Mouse (Mus musculus) hindbrain, embryonic 16.5 days (tissue): Measurements from ENCODE around the gene Apobec1. TPM values are rescaled to one million over a fixed set of nuclear protein-coding genes. Genes with fewer than 3 reads are reported as not detected.
A peak's percentile ranks its signal among the peaks of the same experiment; 100 is the strongest.

Source experiments
- ATAC-seq: fragments of 200-750 bp; cut with Nextera tagmentation; 2 replicates; pipeline ENCODE4 v1.8.0; 2017; ENCODE audit warnings: moderate TSS enrichment, moderate library complexity
- H3K27ac ChIP-seq: fragments of 300-500 bp; sonication (generic); 2 replicates; pipeline ENCODE4 v1.5.1; 2014; ENCODE audit warnings: low read depth, mild to moderate bottlenecking, control low read depth, low read length, moderate library complexity
- H3K27me3 ChIP-seq: fragments of 300-500 bp; sonication (generic); replicated peaks from 2 replicates; pipeline ENCODE4 v1.6.1; 2014; ENCODE audit warnings: low read length; ENCODE audit not compliant: control insufficient read depth, insufficient read depth
- H3K36me3 ChIP-seq: fragments of 300-500 bp; sonication (generic); 2 replicates; pipeline ENCODE4 v1.6.1; 2014; ENCODE audit warnings: mild to moderate bottlenecking, low read length, moderate library complexity, mixed read lengths; ENCODE audit not compliant: control insufficient read depth, insufficient read depth
- H3K4me1 ChIP-seq: fragments of 300-500 bp; sonication (generic); 2 replicates; pipeline ENCODE4 v1.6.1; 2014; ENCODE audit warnings: low read depth, low read length; ENCODE audit not compliant: control insufficient read depth, insufficient read depth
- H3K4me2 ChIP-seq: fragments of 300-500 bp; sonication (generic); 2 replicates; pipeline ENCODE4 v1.6.1; 2014; ENCODE audit warnings: mild to moderate bottlenecking, low read length, control low read depth, moderate library complexity
- H3K4me3 ChIP-seq: fragments of 300-500 bp; sonication (generic); 2 replicates; pipeline ENCODE4 v1.5.1; 2014; ENCODE audit warnings: mild to moderate bottlenecking, low read length, control low read depth, moderate library complexity
- H3K9ac ChIP-seq: fragments of 300-500 bp; sonication (generic); 2 replicates; pipeline ENCODE4 v1.6.1; 2014; ENCODE audit warnings: low read depth, mild to moderate bottlenecking, control low read depth, low read length, moderate library complexity
- H3K9me3 ChIP-seq: fragments of 300-500 bp; sonication (generic); 2 replicates; pipeline ENCODE4 v1.6.1; 2014; ENCODE audit warnings: mild to moderate bottlenecking, low read length, moderate library complexity; ENCODE audit not compliant: control insufficient read depth
- WGBS: fragments of 180-500 bp; shearing (Covaris S2); extraction: QIAGEN DNeasy Blood & Tissue Kit; methylation state at CpG from one replicate; pipeline ENCODE4 v1.1.7; 2014; 5-methylcytosine and 5-hydroxymethylcytosine counted together
- polyA plus RNA-seq: library from polyadenylated mRNA; unstranded; fragments of >200 nt; fragmentation: Nextera tagmentation; extraction: Ambion mirVana; gene quantifications from 2 replicates; pipeline ENCODE4 v1.2.1, GENCODE M21; 2015

Apobec1 gene
- polyA plus RNA-seq, 1 experiment from 2014 or later: 1.3 TPM

GRCm38 (mm10) chr6:122608434-122609376, 6.5 kb upstream of the Apobec1 start:
- WGBS: 72% methylated on average over 10 of the region's 10 CpGs
- H3K36me3 ChIP-seq: no peaks in the 10 kb centered on the region
- H3K4me3 ChIP-seq: no peak overlapping the region
- H3K4me1 ChIP-seq: no peaks in the 10 kb centered on the region
- H3K27ac ChIP-seq: no peak overlapping the region
- H3K9me3 ChIP-seq: no peaks in the 10 kb centered on the region
- no peak overlapping the region for H3K4me2 ChIP-seq
- no peaks in the 10 kb centered on the region for H3K27me3 ChIP-seq
- H3K9ac ChIP-seq: no peak overlapping the region
- no peak for ATAC-seq

DNA sequence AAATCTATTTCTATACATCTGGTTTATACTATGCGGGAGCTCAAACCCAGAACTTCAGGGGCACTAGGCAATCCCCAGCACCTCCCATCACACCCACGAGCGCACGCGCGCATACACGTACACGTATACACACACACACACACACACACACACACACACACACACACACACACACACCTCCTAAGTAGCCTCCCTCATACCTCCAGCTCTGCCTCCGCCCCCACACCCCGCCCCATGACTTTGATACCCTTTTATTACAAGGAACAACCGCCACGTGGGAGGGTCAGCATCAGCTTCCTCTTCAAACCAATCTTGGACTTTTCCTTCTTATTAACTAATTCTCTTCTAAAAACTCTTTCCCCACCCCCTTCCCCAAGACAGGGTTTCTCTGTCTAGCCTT, 5.5 kb upstream of the Apobec1 start:
- H3K4me3 ChIP-seq: no peak overlapping the region
- 93% methylated on average over 12 of the region's 12 CpGs for WGBS
- H3K9ac ChIP-seq: no peak overlapping the region
- H3K27ac ChIP-seq: no peak overlapping the region
- no peaks in the 10 kb centered on the region for H3K36me3 ChIP-seq
- H3K9me3 ChIP-seq: no peaks in the 10 kb centered on the region
- H3K4me2 ChIP-seq: no peak overlapping the region
- peaks cover under 1% of the 10 kb centered on the region; the same call in 1 of the 2 replicates for H3K4me1 ChIP-seq
- no peak for ATAC-seq
- H3K27me3 ChIP-seq: no peaks in the 10 kb centered on the region

GRCm38 (mm10) chr6:122606661-122607060, 4.4 kb upstream of the Apobec1 start:
- Histone ChIP-seq H3K27me3 (no peaks in the 10 kb centered on the region), H3K4me1 (peaks cover 5% of the 10 kb centered on the region), H3K9me3 (no peaks in the 10 kb centered on the region), H3K9ac (no peak overlapping the region), H3K27ac (no peak overlapping the region), H3K4me3 (no peak overlapping the region), H3K36me3 (no peaks in the 10 kb centered on the region), H3K4me2 (no peak overlapping the region)
- WGBS: 97% methylated on average over 11 of the region's 11 CpGs
- ATAC-seq: no peak

- WGBS: 92% methylated on average over 8 of the region's 8 CpGs
- no peak overlapping the region for H3K4me3 ChIP-seq
- no peaks in the 10 kb centered on the region for H3K9me3 ChIP-seq
- H3K4me1 ChIP-seq: peaks cover 5% of the 10 kb centered on the region
- no peaks in the 10 kb centered on the region for H3K36me3 ChIP-seq
- ATAC-seq: no peak
- H3K27me3 ChIP-seq: no peaks in the 10 kb centered on the region
- no peak overlapping the region for H3K27ac ChIP-seq
- no peak overlapping the region for H3K4me2 ChIP-seq
- H3K9ac ChIP-seq: no peak overlapping the region
Measured at GRCm38 (mm10) chr6:122605483-122605882, 3.2 kb upstream of the Apobec1 start.

GRCm38 (mm10) chr6:122604260-122604659, 2.0 kb upstream of the Apobec1 start:
- Histone ChIP-seq H3K4me3 (no peak overlapping the region), H3K9me3 (no peaks in the 10 kb centered on the region), H3K4me2 (no peak overlapping the region), H3K4me1 (peaks cover 5% of the 10 kb centered on the region), H3K27me3 (no peaks in the 10 kb centered on the region), H3K27ac (no peak overlapping the region), H3K36me3 (no peaks in the 10 kb centered on the region), H3K9ac (no peak overlapping the region)
- ATAC-seq: no peak

DNA sequence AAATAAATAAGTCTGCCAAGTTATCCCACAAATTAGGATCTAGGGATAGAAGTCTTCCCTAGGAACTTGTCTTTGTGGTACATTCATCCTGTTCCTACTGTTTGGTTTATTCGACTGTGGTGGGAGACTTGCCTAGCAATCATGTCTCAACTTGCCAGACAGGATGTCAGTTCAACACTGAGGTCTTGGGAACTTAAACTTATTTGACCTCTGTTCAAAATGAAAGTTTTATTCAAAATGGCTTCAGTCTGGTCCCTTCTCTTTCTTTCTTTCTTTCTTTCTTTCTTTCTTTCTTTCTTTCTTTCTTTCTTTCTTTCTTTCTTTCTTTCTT, 713 bp upstream of the Apobec1 start:
- Histone ChIP-seq H3K9ac (no peak overlapping the region), H3K4me3 (no peak overlapping the region), H3K36me3 (no peaks in the 10 kb centered on the region), H3K27ac (no peak overlapping the region), H3K4me1 (peaks cover 5% of the 10 kb centered on the region), H3K9me3 (no peaks in the 10 kb centered on the region), H3K4me2 (peak overlapping the region; percentile 71), H3K27me3 (no peaks in the 10 kb centered on the region)
- 54% methylated on average over 1 of the region's 1 CpGs for WGBS
- ATAC-seq: no peak

- ATAC-seq: no peak
- 89% methylated on average over 3 of the region's 3 CpGs for WGBS
Measured at GRCm38 (mm10) chr6:122601615-122602014, 629 bp downstream of the Apobec1 start.

GRCm38 (mm10) chr6:122601031-122601430, 1.2 kb downstream of the Apobec1 start:
- no peaks in the 10 kb centered on the region for H3K9me3 ChIP-seq
- H3K4me3 ChIP-seq: no peak overlapping the region

More at GRCm38 (mm10) chr6:122601615-122602014, 629 bp downstream of the Apobec1 start:
- H3K9ac ChIP-seq: no peak overlapping the region
- H3K27me3 ChIP-seq: no peaks in the 10 kb centered on the region
- no peak overlapping the region for H3K27ac ChIP-seq
- H3K4me2 ChIP-seq: peak overlapping the region; percentile 71
- H3K4me3 ChIP-seq: no peak overlapping the region
- no peaks in the 10 kb centered on the region for H3K36me3 ChIP-seq
- no peaks in the 10 kb centered on the region for H3K9me3 ChIP-seq
- H3K4me1 ChIP-seq: peaks cover 5% of the 10 kb centered on the region

DNA sequence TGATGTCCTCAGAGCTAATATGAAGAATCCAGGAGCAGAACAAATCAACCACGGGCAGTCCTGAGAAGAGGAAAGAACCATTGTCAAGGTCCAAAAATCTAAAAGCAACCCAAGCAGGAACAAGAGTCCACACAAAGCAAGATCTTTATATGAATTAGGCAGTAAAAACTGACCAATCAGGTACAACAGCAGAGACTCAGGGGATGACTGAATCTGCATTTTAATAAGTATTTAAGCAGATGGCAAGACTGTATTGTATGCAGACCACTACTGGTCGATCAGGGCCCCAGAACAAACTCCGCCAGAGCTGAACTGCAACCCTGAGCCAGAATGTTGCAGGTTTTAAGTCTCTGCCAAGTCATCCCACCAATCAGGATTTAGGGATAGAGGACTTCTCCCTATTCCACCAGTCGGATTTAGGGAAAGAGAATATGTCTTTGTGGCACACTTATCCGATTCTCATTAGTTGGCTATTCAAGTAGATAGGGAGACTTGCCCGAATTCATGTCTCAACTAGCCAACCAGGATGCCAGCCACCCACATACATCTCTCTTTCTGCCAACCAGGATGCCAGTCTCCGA, 2.1 kb downstream of the Apobec1 start:
- Histone ChIP-seq H3K27ac (no peak overlapping the region), H3K36me3 (no peaks in the 10 kb centered on the region), H3K4me1 (peaks cover 5% of the 10 kb centered on the region), H3K9me3 (no peaks in the 10 kb centered on the region), H3K9ac (no peak overlapping the region), H3K4me2 (no peak overlapping the region), H3K27me3 (no peaks in the 10 kb centered on the region), H3K4me3 (no peak overlapping the region)
- ATAC-seq: no peak
- WGBS: 69% methylated on average over 7 of the region's 7 CpGs

More at GRCm38 (mm10) chr6:122601031-122601430, 1.2 kb downstream of the Apobec1 start:
- H3K9ac ChIP-seq: no peak overlapping the region
- peaks cover 5% of the 10 kb centered on the region for H3K4me1 ChIP-seq
- WGBS: 83% methylated on average over 4 of the region's 4 CpGs
- ATAC-seq: no peak
- no peaks in the 10 kb centered on the region for H3K27me3 ChIP-seq
- no peaks in the 10 kb centered on the region for H3K36me3 ChIP-seq
- H3K4me2 ChIP-seq: no peak overlapping the region
- H3K27ac ChIP-seq: no peak overlapping the region
